Mouse (Mus musculus) adrenal gland, postnatal 4 days (tissue): ENCODE data around the gene Fggy. TPM values are rescaled to one million over a fixed set of nuclear protein-coding genes. Genes with fewer than 3 reads are reported as not detected.

Source experiments
- DNase-seq, 2 experiments: peaks; one replicate each; pipeline ENCODE4 v3.0.0; 2021 to 2022; ENCODE audit warnings: low spot score in 2 of 2, mixed read lengths in 2 of 2
- total RNA-seq, 2 experiments: library from RNA; stranded (reverse); gene quantifications; 2 replicates each; pipeline ENCODE4 v1.2.3; 2021

The Fggy gene
- total RNA-seq, 2 experiments from 2014 or later: 48.2 to 60.9 TPM

DNA sequence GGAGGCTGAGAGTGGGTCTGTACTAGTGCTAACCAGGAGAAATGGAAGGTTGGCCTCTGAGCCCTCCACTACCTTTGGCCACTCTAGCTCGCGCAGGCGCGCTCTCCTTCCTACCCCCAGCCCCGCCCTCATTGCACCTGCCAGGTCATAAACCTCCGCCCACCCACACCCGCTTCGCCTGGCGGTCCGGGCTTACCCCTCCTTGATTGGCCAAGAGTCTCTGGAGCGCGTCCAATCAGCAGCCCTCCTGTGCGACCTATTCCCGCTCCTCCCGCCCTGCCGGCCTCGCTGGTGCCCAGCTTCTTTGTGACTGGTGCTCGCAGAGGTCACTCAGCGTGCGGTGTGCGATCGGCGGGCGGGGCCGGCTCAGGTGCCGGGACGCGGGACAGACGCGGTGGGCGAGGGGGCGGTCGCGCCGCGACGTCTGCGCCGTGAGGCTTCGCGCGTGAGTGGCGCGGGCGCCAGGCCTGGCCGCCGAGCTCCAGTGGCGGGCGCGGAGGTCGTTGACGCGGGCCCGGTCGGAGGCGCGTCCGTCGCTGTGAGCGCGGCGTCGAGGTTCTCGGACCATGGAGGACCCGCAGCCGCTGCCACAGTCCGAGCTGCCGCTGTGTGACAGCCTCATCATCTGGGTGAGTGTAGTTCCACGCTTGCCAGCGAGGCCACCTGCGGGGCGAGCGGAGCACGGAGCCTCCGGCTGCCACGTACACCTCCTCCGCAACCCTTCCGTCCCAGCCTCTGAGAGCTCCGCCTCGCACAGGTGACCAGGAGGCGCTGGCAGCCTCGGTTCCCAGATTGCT is 409.8 kb downstream of the Fggy start, which contains the start of gene Hook1:
Hook1 (plus strand) TSS at position 313 of the 797 bp plus-strand sequence.
- DNase-seq: peak; percentile 77 to 79
